Mouse (Mus musculus) granulocyte monocyte progenitor cell, adult 5-6 weeks (primary cell): ENCODE results near the gene Pik3c2b. TPM values are rescaled to one million over a fixed set of nuclear protein-coding genes. Genes with fewer than 3 reads are reported as not detected.
A peak's percentile ranks its signal among the peaks of the same experiment; 100 is the strongest.

ENCODE experiments used
- ATAC-seq: replicated peaks from 2 replicates; pipeline ENCODE4 v1.8.0; 2016; ENCODE audit warnings: mild to moderate bottlenecking, moderate TSS enrichment, inconsistent platforms; ENCODE audit not compliant: poor library complexity, severe bottlenecking
- total RNA-seq, 2 experiments: library from RNA; stranded (forward) in 1 of 2; stranded (reverse) in 1 of 2; fragments of 200-712, 200-1000 nt in 1 of 2; fragments of >200 nt in 1 of 2; fragmentation: Nextera tagmentation in 1 of 2; gene quantifications; 2 replicates each; pipeline ENCODE4 v1.2.3; 2014 to 2017

Pik3c2b gene
- total RNA-seq, 2 experiments from 2014 or later: 1.1 to 2.4 TPM

GRCm38 (mm10) chr1:133069275-133070120, 24.0 kb downstream of the Pik3c2b start:
- no peak for ATAC-seq

- peak; percentile 72 for ATAC-seq
Observed at GRCm38 (mm10) chr1:133070157-133070556, 24.7 kb downstream of the Pik3c2b start.

GRCm38 (mm10) chr1:133071666-133072381, 26.4 kb downstream of the Pik3c2b start:
- ATAC-seq: no peak

- peak; percentile 49 for ATAC-seq
Observed at GRCm38 (mm10) chr1:133073327-133073856, 27.9 kb downstream of the Pik3c2b start.

- ATAC-seq: no peak
Observed at GRCm38 (mm10) chr1:133074541-133074940, 29.1 kb downstream of the Pik3c2b start.

GRCm38 (mm10) chr1:133075651-133076400, 30.4 kb downstream of the Pik3c2b start:
- no peak for ATAC-seq

- ATAC-seq: peak; percentile 46
Observed at GRCm38 (mm10) chr1:133076681-133077514, 31.4 kb downstream of the Pik3c2b start.

- ATAC-seq: no peak
Observed at GRCm38 (mm10) chr1:133077606-133078337, 32.3 kb downstream of the Pik3c2b start.

- no peak for ATAC-seq
Observed at GRCm38 (mm10) chr1:133078338-133078727, 32.9 kb downstream of the Pik3c2b start.

GRCm38 (mm10) chr1:133079509-133079908, 34.0 kb downstream of the Pik3c2b start:
- ATAC-seq: no peak

GRCm38 (mm10) chr1:133080079-133080561, 34.7 kb downstream of the Pik3c2b start:
- no peak for ATAC-seq

- no peak for ATAC-seq
Observed at GRCm38 (mm10) chr1:133080717-133081116, 35.2 kb downstream of the Pik3c2b start.

GRCm38 (mm10) chr1:133083003-133083546, 37.6 kb downstream of the Pik3c2b start:
- no peak; the same call in 1 of the 2 replicates for ATAC-seq

- no peak for ATAC-seq
Observed at GRCm38 (mm10) chr1:133083942-133084625, 38.6 kb downstream of the Pik3c2b start.

- no peak for ATAC-seq
Observed at GRCm38 (mm10) chr1:133084708-133085416, 39.4 kb downstream of the Pik3c2b start.

GRCm38 (mm10) chr1:133085417-133085742, 39.9 kb downstream of the Pik3c2b start:
- no peak for ATAC-seq

GRCm38 (mm10) chr1:133086804-133087203, 41.3 kb downstream of the Pik3c2b start:
- ATAC-seq: no peak
